Mouse (Mus musculus) cerebellum, adult 9-11 months (tissue): ENCODE data around the gene Sfxn1.
A peak's percentile ranks its signal among the peaks of the same experiment; 100 is the strongest.

Experiments used
- DNase-seq: peaks from one replicate; pipeline ENCODE4 v3.0.0; 2022

The Sfxn1 gene

GRCm38 (mm10) chr13:54077470-54078174, 6.0 kb downstream of the Sfxn1 start:
- DNase-seq, result no peak

GRCm38 (mm10) chr13:54079782-54080759, 8.4 kb downstream of the Sfxn1 start:
- no peak for DNase-seq

GRCm38 (mm10) chr13:54080785-54081184, 9.1 kb downstream of the Sfxn1 start:
- DNase-seq, result no peak

- DNase-seq, result no peak
Observed at GRCm38 (mm10) chr13:54082946-54083345, 11.3 kb downstream of the Sfxn1 start.

- DNase-seq, result no peak
Observed at GRCm38 (mm10) chr13:54084178-54084577, 12.5 kb downstream of the Sfxn1 start.

GRCm38 (mm10) chr13:54084826-54085225, 13.2 kb downstream of the Sfxn1 start:
- DNase-seq, result no peak

- no peak for DNase-seq
Observed at GRCm38 (mm10) chr13:54085266-54085665, 13.6 kb downstream of the Sfxn1 start.

GRCm38 (mm10) chr13:54091719-54092118, 20.1 kb downstream of the Sfxn1 start:
- no peak for DNase-seq

- no peak for DNase-seq
Observed at GRCm38 (mm10) chr13:54094349-54094748, 22.7 kb downstream of the Sfxn1 start.

- DNase-seq, result no peak
Observed at GRCm38 (mm10) chr13:54094963-54095362, 23.3 kb downstream of the Sfxn1 start.

GRCm38 (mm10) chr13:54095721-54096120, 24.1 kb downstream of the Sfxn1 start:
- no peak for DNase-seq

- DNase-seq, result no peak
Observed at GRCm38 (mm10) chr13:54097227-54097626, 25.6 kb downstream of the Sfxn1 start.

GRCm38 (mm10) chr13:54097797-54098196, 26.1 kb downstream of the Sfxn1 start:
- no peak for DNase-seq

GRCm38 (mm10) chr13:54101031-54101820, 29.6 kb downstream of the Sfxn1 start:
- DNase-seq, result no peak

GRCm38 (mm10) chr13:54102061-54102460, 30.4 kb downstream of the Sfxn1 start:
- no peak for DNase-seq

- no peak for DNase-seq
Observed at GRCm38 (mm10) chr13:54103271-54103670, 31.6 kb downstream of the Sfxn1 start.

- no peak for DNase-seq
Observed at GRCm38 (mm10) chr13:54103866-54104265, 32.2 kb downstream of the Sfxn1 start.

- DNase-seq, result peak; percentile 68
Observed at GRCm38 (mm10) chr13:54113819-54114550, 42.3 kb downstream of the Sfxn1 start.

GRCm38 (mm10) chr13:54114931-54115330, 43.3 kb downstream of the Sfxn1 start:
- DNase-seq, result no peak

GRCm38 (mm10) chr13:54115779-54116178, 44.1 kb downstream of the Sfxn1 start:
- no peak for DNase-seq

- DNase-seq, result no peak
Observed at GRCm38 (mm10) chr13:54118355-54118754, 46.7 kb downstream of the Sfxn1 start.

GRCm38 (mm10) chr13:54137756-54138410, 66.2 kb downstream of the Sfxn1 start:
- no peak for DNase-seq
